Mouse (Mus musculus): Measurements from ENCODE around the gene Fgfr2.

The Fgfr2 gene

DNA sequence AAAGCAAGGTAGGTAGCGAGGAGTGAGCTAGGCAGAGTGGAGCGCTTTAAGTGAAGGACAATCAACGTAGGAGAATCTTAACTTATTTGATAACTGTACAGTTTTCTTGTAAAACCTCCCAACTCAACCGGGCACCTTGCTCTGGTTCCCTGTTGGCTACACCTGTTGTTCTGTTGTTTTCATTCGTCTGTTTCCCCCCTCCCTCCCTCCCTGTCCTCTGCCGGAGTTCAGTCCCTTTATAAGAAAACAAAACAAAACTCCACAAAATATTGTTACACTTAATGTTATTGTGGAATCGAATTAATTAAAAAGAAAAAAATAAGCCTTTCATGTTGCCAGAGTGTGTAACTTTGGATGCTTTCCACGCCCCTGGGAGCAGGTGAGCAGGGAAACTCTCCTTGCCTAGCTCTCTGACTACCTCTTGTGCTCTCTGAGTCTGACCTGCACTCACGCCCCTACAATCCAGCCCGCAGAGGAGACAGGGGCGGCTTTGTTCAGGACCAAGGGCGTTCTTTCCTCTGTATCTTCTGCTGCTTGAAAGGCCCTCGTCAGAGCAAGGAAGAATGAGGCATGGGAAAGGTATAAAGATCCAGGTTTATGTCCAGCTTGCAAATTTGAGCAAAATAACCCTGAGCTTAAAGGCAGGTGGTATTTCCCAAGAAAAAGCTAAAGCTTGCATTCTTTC, 1577.3 kb downstream of the Fgfr2 start:
- DNase-seq (ENCODE audit: low spot score): no peak

DNA sequence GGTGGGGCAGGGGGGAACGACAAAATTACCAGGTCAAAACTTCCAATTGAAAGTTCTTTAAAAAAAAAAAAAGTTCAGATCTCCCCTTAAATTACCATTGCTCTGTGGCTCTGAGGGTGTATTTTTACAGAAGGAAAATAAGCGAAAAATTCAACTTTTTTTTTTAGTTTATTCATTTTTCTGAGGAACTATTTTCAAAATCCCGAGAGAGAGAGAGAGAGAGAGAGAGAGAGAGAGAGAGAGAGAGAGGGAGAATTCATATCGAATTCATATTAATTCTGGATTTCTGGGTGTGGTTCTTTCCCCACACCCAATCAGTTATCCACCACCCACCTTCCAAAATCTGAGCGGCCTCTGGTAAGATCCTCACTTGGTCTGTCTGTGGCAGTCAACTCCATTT, 1578.3 kb downstream of the Fgfr2 start:
- DNase-seq (ENCODE audit: low spot score): no peak

DNA sequence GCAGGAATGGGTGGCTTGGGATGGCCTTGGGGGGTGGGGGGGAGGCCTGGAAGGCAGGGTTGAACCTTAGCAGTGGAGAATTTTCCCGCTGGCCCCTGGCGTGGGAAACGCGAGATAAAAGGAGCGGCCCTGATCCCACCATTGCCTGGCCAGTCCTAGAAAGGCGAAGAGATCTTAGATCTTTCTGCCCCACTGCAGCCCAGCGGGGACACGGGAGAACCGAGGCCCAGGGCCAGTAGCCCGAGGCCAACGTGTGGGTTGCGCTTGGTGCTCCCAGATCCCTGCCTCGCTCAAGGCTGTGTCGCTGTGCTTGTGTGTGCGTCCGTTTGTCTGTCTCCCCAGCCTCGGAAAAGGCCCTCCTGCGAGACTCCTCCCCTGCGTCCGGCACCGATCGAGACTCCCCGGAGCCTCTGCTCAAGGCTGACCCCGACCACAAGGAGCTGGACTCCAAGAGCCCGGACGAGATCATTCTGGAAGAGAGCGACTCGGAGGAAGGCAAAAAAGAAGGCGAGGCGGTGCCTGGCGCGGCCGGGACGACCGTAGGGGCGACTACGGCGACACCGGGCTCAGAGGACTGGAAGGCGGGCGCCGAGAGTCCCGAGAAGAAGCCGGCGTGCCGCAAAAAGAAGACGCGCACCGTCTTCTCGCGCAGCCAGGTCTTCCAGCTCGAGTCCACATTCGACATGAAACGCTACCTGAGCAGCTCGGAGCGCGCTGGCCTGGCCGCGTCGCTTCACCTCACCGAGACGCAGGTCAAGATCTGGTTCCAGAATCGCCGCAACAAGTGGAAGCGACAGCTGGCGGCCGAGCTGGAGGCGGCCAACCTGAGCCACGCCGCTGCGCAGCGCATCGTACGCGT, 1579.3 kb downstream of the Fgfr2 start:
- no peak for DNase-seq (ENCODE audit: low spot score)

DNA sequence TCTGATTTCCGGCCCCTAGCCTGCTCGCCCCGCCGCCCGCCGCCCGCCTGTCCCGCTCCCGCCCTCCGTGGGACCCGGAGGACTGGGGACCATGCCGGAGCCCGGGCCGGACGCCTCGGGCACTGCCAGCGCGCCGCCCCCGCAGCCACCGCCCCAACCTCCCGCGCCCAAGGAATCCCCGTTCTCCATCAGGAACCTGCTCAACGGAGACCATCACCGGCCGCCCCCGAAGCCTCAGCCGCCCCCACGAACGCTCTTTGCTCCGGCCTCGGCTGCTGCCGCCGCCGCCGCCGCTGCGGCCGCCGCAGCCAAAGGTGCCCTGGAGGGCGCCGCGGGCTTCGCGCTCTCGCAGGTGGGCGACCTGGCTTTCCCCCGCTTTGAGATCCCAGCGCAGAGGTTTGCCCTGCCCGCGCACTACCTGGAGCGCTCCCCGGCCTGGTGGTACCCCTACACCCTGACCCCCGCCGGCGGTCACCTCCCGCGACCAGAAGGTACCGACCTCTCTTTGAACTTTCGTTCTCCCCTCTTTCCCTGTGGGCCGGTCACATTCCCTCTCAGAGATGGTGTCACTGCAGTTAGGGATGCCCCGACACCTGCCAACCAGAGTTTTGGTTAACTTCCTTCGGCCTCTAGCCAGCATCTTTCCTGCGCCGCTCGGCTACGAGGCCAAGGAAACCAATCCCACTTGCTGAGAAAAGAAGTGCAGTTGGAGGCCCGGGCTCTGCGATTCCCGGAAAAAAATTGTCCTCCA, 1580.1 kb downstream of the Fgfr2 start:
- DNase-seq (ENCODE audit: low spot score): no peak

DNA sequence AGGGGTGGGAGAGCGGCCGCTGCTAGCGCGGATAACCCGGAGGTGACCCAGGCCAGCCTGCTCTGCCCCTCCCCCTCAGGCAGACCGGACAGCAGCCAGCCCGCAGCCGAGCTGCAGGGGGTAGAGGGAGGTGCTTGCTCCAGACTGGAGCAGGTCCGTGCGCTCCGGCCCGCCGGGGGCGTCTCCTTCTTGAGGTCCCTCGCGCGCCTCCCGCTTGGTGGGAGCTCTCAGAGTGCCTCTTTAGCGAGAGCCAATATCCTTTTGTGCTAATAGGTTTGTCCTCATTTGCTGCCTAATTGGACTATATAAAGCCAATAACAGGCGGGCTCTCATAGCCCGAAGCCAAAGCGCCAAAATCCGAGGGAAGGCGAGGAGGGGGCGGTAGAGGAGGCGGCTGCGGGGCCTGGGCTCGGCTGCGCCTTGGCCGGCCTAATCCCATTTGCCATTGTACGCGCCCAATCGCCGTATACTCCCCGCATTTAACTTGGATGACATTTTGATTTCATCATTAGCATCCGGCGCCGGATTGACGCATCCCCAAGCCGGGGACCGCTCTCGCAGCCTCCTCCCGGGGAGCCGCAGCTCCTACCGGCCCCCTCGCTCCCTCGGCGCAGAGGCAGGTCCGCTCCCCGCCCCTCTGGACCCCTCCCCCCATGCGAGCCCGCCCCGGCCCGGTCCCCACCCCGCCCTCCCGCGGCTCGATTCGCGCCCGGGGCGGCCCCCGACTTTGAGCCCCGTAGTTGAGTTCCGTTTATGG, 1580.9 kb downstream of the Fgfr2 start, which contains the start of gene Hmx3:
TSS of gene Hmx3 (plus strand) at position 753 of the 757 bp plus-strand sequence.
- DNase-seq (ENCODE audit: low spot score): no peak

DNA sequence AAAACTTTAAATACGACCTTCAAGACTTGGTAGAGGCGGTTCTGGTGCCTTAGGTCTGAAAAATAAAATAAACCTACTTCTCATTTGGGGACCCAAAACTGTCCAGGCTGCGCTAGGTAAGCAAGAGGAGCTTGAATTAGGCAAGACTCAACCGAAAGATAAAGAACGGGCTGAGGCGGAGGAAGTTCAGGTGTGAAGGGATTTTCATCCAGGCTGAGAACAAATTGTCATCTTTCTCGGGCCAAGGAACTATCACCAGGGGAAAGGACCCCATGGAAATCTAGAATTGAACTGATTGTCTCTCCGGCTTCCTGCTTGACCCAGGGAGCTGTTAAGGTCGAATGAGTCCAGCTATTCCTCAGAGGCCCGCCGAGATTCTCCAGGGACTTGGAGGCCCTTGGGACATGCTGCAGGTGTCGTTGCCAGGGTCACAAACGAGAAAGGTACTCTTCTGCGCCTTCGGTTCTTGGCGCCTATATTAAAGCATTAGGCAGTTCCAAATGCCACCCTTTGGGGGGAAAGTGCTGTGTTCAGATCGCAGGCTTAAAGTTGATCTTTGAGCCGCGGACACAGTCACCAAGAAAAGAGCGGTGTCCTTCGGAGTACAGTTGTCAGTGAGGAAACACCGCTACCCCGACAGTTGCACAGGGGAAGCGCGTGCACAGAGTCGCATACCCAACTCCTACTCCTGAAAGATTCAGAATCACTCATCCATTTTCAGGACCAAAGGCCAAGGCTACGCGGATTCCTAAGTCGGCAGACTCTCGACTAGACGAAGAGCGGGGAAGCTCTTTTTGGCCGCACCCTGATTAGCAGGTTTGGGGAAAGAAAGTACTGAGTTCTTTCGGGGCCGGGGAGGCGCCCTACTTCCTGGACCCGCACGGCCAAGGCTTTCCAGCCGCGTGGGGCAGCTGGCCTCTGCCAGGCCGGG, 1581.7 kb downstream of the Fgfr2 start:
- DNase-seq (ENCODE audit: low spot score): no peak

DNA sequence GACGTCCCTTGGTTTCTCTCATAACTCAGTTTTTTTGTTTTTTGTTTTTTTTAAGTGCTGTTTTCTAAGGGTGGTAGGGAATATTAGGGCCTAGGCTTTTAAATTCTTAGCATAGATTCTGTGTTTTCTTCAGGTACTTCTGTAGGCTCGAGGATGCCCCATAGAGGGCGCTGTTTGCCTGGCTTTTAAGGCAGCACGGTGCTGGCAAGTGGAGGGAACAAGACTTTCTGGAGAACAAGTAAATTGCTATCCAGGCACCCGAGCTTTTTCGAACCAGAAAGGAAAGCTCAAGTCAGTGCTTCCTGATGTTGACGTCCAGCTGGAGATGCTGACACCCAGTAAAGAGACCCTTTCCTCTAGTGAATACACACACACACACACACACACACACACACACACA, 1583.2 kb downstream of the Fgfr2 start:
- peak; percentile 86 for DNase-seq (ENCODE audit: low spot score)

DNA sequence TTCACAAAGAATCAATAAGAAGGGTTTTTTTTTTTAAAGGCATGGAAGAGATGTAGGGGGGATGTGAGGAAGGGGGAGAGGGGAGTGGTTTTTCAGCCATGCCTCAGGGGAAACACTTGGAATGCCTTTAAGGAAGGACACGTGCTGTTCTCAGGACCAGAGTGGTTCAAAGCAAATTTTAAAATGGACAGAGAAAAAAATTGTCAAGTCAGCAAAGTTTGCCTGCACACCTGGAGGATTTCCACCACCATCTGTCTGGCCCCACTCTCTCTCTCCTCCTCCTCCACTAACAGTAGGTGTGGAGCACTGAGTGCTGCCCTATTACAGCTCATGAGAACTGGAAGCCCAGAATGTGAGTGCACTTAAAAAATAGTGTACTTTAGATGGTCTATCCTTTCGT, 1619.4 kb downstream of the Fgfr2 start:
- no peak for DNase-seq (ENCODE audit: low spot score)

DNA sequence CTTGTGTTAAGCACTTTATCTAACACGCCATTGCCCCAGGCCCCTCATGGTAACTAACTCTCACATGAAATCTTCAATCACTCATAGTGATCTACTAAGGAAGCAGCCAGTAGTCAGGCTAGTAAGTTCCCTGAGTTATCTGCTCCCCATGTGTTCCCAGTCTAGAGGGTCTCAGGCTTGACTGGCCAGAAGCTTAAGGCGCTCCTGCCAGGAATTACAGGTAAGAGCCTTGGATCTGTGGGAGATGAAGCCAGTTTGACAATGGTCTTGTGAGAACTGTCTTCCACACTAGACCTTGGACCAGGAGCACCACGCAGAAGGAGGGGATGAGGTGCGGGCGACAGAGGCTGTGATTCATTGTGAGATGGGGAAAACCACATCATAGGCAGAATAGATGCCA, 1644.7 kb downstream of the Fgfr2 start:
- DNase-seq (ENCODE audit: low spot score): no peak

DNA sequence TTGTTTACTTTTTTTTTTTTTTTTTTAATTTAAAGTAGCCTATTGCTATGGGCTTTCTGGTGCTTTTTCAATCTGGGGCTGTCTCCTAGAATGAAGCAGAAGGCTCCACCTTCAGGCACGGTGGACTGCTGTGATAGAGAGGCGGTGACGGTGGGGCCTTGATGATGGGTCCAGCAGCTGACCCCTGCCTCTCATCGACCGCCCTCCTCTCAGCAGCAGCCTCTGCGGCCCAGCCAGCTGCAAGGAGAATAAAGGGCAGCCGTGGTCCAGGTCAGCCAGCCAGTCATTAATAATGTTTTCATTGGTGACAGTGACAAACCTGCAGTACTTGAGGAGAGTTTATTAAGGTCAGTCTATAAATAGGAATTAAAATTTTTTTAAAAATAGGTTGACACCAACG, 1646.0 kb downstream of the Fgfr2 start:
- DNase-seq (ENCODE audit: low spot score): no peak

DNA sequence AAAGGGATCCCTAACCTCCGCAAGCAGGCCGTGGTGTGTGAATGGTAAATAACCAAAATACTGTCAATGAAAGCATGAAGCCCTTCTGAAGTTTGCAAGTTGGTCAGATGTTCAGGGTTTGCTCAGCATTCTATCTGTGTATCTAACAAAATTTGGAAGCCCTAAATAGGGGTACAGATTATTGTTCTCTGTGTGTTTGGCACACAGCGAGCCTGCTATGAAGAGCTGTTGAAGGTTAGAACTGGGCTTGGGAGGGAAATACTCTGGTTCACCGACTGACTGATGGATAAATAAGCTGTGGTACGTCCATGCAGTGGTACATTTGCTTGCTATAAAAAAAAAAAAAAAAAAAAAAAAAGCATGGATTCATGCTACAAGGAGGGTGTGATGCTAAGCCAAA, 1651.6 kb downstream of the Fgfr2 start:
- DNase-seq (ENCODE audit: low spot score): no peak

DNA sequence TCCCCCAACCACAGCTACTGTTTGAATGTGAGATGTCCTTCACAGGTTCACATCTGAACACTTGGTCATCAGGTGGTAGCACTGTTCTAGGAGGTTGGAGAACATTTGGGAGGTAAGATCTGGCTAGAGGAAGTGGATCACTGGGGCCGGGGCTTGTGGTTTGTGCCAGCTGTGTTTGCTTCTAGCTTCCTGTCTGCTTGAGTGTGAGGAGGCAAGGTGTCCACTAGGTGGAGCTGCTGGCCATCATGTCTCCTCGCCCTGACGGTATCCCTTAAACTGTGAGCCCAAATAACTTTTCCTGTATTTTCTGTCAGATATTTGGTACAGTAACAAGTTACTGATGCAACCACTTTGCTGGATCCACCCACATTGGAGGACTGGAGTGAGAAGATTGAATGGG, 1653.6 kb downstream of the Fgfr2 start:
- DNase-seq (ENCODE audit: low spot score): no peak

DNA sequence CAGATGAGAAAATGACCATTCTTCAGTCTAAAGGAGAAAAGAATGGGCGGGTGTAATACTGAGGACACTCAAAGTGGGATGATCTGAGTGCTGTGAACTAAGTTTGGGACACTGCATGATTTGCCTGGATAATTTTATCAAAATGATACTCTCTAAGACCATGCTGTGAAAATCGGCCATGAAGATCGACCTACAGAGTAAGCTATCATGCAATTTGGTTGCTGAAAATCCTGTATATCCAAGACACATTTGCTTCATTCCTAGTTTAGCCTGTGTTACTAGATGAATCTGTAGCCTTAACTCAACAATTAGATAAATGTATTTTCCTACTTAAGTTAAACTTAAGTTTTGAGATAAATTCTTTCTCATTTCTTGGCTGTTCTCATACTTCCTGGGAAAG, 1655.8 kb downstream of the Fgfr2 start:
- no peak for DNase-seq (ENCODE audit: low spot score)

DNA sequence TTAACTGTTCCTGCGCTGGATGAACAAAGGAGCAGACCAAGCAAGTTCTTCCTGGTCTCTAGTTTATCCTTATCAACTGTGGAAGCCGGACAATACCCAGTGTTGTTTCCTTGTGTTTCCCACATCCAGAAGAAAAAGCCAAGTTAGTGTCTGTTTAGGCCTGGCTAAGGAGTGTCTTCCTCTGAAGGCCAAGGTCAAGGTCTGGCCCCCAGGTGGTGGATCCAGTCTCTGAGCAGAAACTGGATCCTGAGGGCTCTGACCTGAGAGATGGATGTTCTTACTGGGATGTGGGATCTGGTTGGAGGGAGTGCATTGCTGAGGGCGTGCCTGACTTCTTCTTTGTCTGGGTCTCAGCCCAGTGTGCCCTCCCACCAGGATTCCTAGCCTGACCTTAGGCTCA, 1657.4 kb downstream of the Fgfr2 start:
- no peak for DNase-seq (ENCODE audit: low spot score)

DNA sequence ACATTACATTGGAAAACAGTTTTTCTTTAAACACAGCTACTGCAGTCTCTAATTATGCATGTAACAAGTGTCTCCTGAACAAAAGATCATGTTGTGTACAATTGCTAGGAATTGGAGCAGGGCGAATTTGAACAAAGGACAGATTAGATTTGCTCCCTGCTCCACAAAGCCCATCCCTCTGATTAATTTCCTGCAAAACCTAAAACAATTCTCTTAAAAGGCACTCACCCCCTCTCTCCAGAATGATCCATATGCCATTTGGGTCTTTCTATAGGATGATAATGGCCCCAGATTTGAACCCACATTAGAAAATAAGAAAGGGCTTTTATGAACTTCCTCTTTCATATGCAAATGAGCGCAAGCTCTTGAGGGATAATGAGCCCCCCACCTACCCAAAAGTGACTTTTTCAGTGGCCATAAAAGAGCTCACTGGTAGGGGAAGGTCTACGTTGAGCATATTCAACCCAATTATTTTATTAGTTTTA, 1658.0 kb downstream of the Fgfr2 start:
- DNase-seq (ENCODE audit: low spot score): no peak

DNA sequence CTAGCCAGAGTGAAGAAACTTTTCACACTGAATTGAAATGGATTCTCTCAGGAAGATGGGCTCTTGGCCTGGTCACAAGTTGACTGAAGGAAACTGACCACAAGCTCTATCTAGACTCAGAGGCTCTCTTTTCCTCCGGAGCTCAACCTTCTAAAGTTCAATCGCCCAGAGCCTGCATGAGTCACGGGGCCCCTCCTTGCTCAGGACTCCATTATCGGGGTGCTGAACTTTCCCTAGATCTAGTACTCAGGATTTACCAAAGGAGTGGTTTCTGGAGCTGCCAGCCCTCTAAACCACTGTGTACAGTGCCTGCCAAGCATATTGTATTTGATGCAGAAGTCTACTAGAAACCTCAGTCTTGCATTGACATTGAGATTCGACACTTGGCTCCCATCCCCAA, 1666.4 kb downstream of the Fgfr2 start:
- DNase-seq (ENCODE audit: low spot score): no peak

DNA sequence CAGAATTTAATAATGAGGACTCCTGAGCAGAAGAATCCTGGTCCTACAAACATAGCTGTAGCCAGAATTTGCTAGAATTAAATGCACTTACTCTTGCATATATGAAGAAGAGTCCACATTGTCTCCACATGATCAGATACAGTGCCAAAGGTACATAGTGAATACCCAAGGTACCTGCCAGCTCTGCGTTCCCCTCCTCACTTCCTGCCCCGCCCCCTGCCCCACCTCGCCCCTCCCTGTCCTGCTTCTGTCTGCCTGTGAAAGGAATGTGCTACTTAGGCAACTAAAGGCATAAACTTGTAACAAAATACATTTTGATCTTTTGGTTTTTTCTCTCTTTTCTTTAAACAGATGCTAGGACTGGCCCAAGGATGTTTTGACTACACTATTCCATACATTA, 1686.1 kb downstream of the Fgfr2 start:
- no peak for DNase-seq (ENCODE audit: low spot score)

DNA sequence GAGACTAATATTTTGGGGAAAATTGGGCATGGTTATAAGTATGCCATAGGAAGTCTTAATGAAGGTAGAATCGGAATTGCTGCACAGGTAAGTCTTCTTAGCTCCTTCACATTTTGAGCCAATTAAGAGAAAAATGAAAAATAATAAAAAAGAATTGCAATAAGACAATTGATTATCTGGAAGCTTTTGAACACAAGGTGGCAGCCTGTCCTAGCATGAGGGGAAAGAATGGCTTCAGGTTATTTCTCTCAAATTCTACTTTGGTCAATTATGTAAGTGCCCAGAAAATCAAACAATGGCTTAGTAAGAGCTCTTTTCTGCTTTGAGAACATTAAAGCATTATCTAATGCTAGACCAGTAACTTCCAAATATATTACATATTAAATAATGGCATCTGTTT, 1688.9 kb downstream of the Fgfr2 start:
- no peak for DNase-seq (ENCODE audit: low spot score)

DNA sequence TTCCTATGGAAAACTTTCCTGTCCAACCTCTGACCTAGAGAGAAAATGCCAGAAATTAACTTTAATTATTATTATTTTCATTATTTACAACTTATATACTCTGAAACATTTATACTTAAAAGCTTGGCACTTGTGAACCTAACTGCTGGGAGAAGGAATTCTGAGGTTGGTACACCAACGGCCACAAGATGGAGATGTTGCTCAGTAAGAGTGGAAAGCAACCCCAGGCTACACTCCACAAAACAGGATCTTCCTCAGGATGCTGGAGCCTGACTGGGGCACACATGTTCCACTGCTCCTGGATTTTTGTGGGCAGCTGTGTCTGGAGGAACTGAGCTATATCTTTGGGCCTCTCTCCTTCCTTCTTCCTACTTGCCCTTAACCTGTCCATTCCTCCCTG, 1690.9 kb downstream of the Fgfr2 start:
- peak; percentile 43 for DNase-seq (ENCODE audit: low spot score)

DNA sequence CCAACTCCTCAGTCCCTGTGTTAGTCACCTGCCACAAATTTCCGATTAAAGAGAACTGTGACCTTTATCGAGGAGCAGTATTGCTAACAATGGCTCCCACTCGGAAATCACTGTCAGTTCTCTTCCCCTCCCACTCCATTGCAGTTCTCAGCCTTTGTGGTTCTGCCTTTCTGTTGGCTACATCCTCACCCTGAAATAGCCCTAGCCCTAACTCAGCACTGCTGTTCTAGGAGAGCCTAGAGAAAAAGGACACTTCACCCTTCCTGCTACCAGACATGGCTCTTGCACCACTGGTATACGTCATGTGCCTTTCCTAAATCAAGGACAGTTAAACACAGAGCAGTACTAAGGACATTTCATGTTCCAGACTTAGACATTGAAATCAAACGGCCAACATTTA, 1695.8 kb downstream of the Fgfr2 start:
- DNase-seq (ENCODE audit: low spot score): no peak

DNA sequence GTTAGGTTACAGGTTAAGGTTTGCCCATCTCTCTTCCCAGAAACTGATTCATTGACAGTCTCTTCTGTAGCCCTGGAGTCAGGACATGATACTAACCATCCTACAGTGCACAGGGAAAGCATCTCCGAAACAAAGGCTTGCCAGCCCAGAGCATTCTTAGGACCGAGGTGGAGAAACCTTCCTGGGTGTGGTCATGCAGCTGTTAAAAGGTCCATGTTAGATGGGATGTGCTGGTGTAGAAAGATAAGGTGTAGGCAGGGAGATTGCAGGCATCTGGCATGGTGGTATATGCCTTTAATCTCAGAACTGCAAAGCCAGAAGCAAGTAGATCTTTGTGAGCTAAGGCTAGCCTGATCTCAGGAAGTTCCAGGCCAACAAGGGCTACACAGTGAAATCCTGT, 1698.2 kb downstream of the Fgfr2 start:
- DNase-seq (ENCODE audit: low spot score): no peak

All from layer of hippocampus, adult 11-12 months (tissue).